Mouse (Mus musculus): ENCODE results near the gene Pygo1.

- TF ChIP-seq POLR2A (IDR thresholded peaks at IDR 0.05; ENCODE audit: low read depth, low read length) (no peak), CTCF (conservative IDR thresholded peaks at IDR 0.05; ENCODE audit: insufficient read depth, insufficient read length, low read depth, low read length) (no peak)
Observed at GRCm38 (mm10) chr9:72974734-72975133, 49.3 kb downstream of the Pygo1 start.

All from kidney, adult 2 months (tissue).